ENCODE assay signal across 1 mouse cellular context in genomic region chr19:45659301-45659737, GRCm38 (mm10).
TF ChIP-seq lines count a peak whose summit lies in the region.

No protein-coding gene starts in this region.

TF ChIP-seq in CH12.LX, 34 proteins besides CTCF, POLR2A, EP300 and RAD21 (continued from another document):
- no peak for TF ChIP-seq NELFE (IDR thresholded peaks at IDR 0.05; ENCODE audit: low read depth, low read length)
